Mouse (Mus musculus) cerebellum, postnatal 10 days (tissue): ENCODE measurements around the gene Trpm6.

Source experiments
- DNase-seq, 2 experiments: peaks; one replicate each; pipeline ENCODE4 v3.0.0; 2021; ENCODE audit warnings: mixed read lengths in 2 of 2

Trpm6 gene

DNA sequence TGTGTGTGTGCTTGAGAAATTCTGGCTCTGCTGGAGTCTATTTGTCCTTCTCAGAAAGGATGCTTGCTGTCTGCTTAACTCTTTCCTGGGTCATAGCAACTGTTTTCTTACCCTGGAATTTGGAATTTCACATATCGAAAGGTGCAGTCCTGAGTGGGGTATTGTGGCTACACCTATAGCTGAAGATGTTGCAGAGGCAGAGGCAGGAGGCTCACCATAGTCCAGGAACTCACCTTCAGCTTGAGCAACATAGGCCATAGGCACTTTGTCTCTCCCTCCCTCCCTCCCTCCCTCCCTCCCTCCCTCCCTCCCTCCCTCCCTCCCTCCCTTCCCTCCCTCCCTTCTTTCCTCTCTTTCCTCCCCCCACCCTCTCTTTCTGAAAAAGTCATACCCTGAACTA, 139.8 kb downstream of the Trpm6 start:
- no peak for DNase-seq

DNA sequence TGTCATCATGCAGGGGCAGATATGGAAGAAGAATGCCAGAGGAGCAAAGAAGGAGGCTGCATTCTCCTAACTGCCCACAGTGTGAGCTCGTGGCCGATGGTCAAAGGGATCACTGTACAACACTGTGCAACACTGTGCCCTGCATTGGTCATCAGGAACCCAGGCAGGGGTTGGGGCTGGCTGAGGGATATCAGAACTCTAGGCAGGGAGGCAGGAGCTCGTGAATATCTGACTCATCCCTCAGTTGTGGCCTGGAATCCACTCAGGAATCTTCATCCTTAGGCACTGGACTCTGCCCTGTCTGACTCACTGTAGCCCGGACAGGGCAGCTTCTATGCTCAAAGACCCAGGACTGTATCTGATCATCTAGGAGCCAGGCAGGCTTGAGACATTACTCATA, 140.4 kb downstream of the Trpm6 start:
- DNase-seq = peak in 1 of 2 experiments; percentile 13

DNA sequence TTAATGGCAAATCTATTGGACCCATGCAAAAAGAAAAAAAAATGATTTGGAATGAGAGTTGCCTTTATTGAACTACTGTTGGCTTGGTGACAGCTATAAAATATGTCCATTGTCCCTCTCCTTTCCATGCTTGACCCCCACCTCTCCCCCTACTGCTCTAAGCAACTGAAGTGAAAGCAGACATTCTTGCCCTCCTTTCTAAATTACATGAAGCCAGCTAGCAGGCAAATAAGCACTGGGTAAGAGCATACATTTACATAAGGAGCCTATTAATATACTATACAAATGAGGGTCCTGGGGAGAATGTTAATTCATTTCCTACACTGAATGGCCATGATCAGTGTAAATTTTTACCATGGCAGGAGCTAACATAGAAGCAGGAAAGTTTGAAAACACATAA, 148.5 kb downstream of the Trpm6 start:
- no peak for DNase-seq

DNA sequence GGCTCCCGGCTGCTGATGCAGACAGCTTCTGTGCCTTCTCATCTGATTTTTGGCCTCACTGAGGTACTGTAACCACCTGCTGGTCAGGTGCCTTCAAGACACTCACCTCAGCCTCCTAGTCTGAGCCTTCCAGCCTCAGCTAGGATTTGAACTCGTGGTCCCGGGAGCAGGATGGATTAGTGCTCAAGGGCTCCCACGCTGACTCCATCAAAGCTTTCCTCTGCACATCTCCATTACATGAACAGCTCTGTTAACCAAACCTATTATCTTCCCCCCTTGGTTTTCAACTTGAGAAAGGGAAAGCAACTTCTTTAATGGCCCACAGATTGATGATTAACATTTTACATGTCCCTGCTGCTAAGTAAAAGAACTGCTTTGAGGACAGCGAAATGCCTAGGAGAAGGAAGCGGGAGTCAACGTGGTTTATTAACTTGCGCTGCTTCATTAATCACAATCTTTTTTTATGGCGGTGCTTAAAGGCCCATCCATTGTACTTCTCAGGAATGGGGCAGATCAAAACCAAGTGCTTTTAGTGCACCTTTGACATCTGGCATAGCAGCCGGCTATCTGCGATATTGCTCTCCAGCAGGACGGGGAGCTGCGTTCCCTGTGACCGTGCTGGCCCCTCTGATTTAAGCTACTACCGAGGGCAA, 152.4 kb downstream of the Trpm6 start:
- DNase-seq = no peak

DNA sequence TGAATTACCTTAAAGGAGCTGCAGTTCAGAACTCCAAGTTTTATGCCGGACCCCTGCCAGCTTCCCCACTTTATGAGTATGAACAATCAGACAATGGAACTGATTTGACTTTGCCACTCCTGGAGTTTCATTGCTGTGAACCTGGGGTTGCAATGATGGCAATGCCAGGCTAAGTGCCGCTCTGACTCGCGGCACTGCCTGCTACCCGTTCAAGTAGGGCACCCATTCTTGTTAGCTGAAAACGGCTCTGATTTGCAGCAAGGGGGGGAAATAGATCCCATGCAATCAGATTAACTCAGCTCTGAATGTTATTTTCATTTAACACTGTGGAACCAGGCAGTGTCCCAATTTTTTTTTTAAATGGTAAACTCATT, 152.9 kb downstream of the Trpm6 start:
- no peak for DNase-seq

DNA sequence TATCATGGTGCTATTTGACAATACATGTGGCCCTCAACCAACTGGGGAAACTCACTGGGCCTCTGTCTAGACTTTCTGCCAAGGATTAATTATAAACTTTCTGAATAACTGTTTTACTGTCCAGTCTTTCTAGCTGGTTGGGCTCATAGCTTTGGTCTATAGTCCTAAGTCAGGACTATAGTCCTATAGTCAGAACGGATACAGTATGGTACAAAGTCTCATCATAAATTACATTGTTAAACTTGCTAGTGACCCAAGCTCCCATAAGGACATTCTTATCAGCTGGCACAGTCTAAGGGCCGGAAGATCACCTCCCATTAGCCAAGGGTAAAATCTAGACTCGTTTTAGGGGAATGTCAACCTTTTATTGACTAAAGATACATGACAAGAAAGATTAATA, 155.7 kb downstream of the Trpm6 start:
- no peak for DNase-seq

DNA sequence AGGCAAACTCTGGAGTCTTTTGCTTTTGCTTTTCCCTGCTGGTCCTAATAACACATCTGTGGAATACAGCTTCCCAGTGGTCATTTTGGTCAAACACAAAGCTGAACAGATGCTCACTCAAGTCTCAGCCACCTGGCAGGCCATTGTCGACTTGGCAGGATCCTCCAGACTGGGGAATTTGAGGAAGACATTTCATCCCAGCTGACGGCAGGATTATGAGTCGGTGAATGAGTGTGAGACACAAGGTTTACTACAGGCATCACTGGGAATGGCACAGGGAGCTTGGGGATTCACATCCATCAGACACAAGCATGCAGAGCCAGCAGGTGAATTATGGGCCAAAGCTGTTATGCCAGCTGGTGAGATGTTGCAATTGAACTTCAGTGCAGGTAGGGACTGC, 159.9 kb downstream of the Trpm6 start:
- DNase-seq = peak; percentile 69 to 78

DNA sequence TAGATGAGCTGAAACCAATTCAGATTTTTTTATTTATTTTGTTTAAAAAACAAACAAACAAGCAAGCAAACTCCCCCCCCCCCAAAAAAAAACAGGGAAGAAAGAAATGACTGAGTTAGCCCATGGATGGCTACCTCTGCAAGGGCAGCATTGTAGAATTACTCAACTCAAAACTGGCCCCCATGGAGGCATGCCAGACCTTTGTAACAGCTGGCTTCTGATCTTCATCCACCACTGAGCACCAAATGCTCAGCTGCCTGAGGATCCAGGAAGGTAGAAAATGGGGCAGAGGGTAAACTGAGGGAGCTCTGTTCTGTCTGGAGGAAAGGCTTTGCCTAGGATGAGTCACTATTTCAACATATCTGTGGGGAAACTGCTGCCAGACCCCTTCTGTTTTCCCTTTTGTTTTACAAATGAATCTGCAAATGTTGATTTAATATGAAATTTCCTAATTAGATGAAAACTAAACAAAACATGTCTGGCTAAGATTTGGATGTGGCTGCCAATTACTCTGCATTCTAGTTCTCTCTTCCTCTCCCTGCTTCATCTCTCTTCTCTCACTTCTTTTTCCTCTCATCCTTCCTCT, 162.1 kb downstream of the Trpm6 start:
- peak; percentile 13 to 22 for DNase-seq

DNA sequence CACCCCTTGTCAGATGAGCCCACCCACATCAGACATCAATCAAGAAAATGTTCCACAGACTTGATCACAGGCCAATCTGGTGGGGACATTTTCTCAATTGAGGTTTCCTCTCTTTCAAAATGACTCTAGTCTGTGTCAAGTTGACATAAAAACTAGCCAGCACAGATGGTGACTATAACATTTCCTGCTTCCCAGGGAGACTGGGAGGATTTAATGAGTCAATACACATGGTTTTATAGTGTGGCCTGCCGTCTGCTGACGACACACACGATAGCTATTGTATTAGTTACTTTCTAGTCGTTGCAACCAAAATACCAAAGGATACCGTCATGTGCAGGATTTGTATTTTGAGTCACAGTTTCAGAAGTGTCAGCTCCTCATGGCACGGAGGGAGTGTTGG, 191.6 kb downstream of the Trpm6 start:
- no peak for DNase-seq
